Mouse (Mus musculus) myocyte (in vitro differentiated cells): Measurements from ENCODE around the gene Usp36. TPM values are rescaled to one million over a fixed set of nuclear protein-coding genes. Genes with fewer than 3 reads are reported as not detected.

Experiments
- H3K27me3 ChIP-seq: one replicate; pipeline ENCODE4 v1.6.1; 2011; ENCODE audit not compliant: control insufficient read depth, insufficient read depth, insufficient read length
- H3K36me3 ChIP-seq: one replicate; pipeline ENCODE4 v1.6.1; 2011; ENCODE audit not compliant: control insufficient read depth, insufficient read depth
- H3K4me2 ChIP-seq: one replicate; pipeline ENCODE4 v1.6.1; 2011; ENCODE audit warnings: low read depth, control low read depth
- H3K4me3 ChIP-seq: one replicate; pipeline ENCODE4 v1.5.1; 2011; ENCODE audit warnings: mild to moderate bottlenecking, control low read depth, moderate library complexity
- H3K79me2 ChIP-seq: one replicate; pipeline ENCODE4 v1.6.1; 2011; ENCODE audit not compliant: control insufficient read depth, insufficient read depth
- H3ac ChIP-seq: one replicate; pipeline ENCODE4 v1.6.1; 2011; ENCODE audit not compliant: control insufficient read depth, insufficient read length
- CEBPB ChIP-seq: IDR thresholded peaks from 2 replicates; pipeline ENCODE4 v1.6.1; 2011; ENCODE audit warnings: mild to moderate bottlenecking, moderate library complexity; ENCODE audit not compliant: poor library complexity, insufficient read depth, severe bottlenecking
- E2F4 ChIP-seq: IDR thresholded peaks from one replicate; pipeline ENCODE4 v1.6.1; 2011; ENCODE audit warnings: mild to moderate bottlenecking, control low read depth, moderate library complexity; ENCODE audit not compliant: insufficient read depth
- MAX ChIP-seq: IDR thresholded peaks from one replicate; pipeline ENCODE4 v1.6.1; 2011; ENCODE audit warnings: low read depth, mild to moderate bottlenecking, control low read depth
- MYOD1 ChIP-seq, 3 experiments: IDR thresholded peaks; one replicate each; pipeline ENCODE4 v1.6.1; 2011; ENCODE audit warnings: control low read depth in 2 of 3, low read depth in 2 of 3, mild to moderate bottlenecking in 2 of 3, moderate library complexity in 1 of 3; ENCODE audit not compliant: insufficient read length in 2 of 3, control insufficient read depth in 1 of 3
- MYOG ChIP-seq, 3 experiments: IDR thresholded peaks; one replicate each; pipeline ENCODE4 v1.6.1; 2011; ENCODE audit warnings: control low read depth in 2 of 3, low read depth in 2 of 3, mild to moderate bottlenecking in 2 of 3; ENCODE audit not compliant: insufficient read length in 2 of 3, control insufficient read depth in 1 of 3, insufficient read depth in 1 of 3
- POLR2A ChIP-seq: IDR thresholded peaks from one replicate; pipeline ENCODE4 v1.6.1; 2011; ENCODE audit warnings: low read depth, mild to moderate bottlenecking, control low read depth, moderate library complexity; ENCODE audit not compliant: insufficient read length
- POLR2AphosphoS2 ChIP-seq: IDR thresholded peaks from one replicate; pipeline ENCODE4 v1.6.1; 2011; ENCODE audit warnings: low read depth, control low read depth; ENCODE audit not compliant: insufficient read length
- REST ChIP-seq: IDR thresholded peaks from one replicate; pipeline ENCODE4 v1.6.1; 2011; ENCODE audit warnings: mild to moderate bottlenecking, control low read depth, moderate library complexity; ENCODE audit not compliant: insufficient read depth, insufficient read length
- SRF ChIP-seq: IDR thresholded peaks from one replicate; pipeline ENCODE4 v1.6.1; 2011; ENCODE audit warnings: low read depth; ENCODE audit not compliant: control insufficient read depth, insufficient read length
- TCF12 ChIP-seq: IDR thresholded peaks from one replicate; pipeline ENCODE4 v1.6.1; 2011; ENCODE audit warnings: mild to moderate bottlenecking, control low read depth; ENCODE audit not compliant: poor library complexity, insufficient read depth, severe bottlenecking
- TCF3 ChIP-seq: IDR thresholded peaks from one replicate; pipeline ENCODE4 v1.6.1; 2011; ENCODE audit warnings: low read depth, control low read depth; ENCODE audit not compliant: insufficient read length
- USF1 ChIP-seq: IDR thresholded peaks from one replicate; pipeline ENCODE4 v1.6.1; 2011; ENCODE audit warnings: low read depth, mild to moderate bottlenecking, control low read depth, moderate library complexity
- polyA plus RNA-seq: library from polyadenylated mRNA; unstranded; fragments of >200 nt; fragmentation: generic; extraction: Trizol; gene quantifications from one replicate; pipeline ENCODE4 v1.2.1, GENCODE M21; 2012; ENCODE audit warnings: missing spikeins

Gene Usp36
- polyA plus RNA-seq, 1 experiment, result 19.5 TPM

DNA sequence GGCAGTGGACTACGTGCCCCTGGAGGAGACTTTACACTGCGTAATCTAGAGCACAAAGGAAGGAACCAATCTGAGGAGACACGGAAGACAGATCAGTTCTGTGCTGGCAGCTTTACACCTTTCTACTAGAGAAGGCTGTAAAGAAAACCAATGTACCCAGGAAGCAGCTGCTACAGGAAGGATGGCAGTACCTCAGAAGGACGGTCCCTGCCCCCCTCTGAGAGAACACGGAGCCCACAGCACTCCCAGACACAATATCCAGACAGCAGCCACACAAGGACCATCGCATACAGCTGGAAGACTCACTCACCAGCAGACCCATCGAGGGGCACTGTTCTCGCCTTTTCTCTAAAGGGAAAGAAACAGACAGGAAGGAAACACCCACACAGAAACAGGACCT lies 30.0 kb downstream of the Usp36 start:
- Histone ChIP-seq H3K36me3 (peaks cover 42% of the 10 kb centered on the region), H3ac (no peak overlapping the region), H3K4me3 (no peak overlapping the region), H3K4me2 (no peak overlapping the region), H3K27me3 (no peaks in the 10 kb centered on the region), H3K79me2 (no peaks in the 10 kb centered on the region)
- TF ChIP-seq MYOD1 (IDR thresholded peaks at IDR 0.05; ENCODE audit: control insufficient read depth in 1 of 3, insufficient read length in 2 of 3, low read depth in 2 of 3) (no peak), POLR2AphosphoS2 (no peak), REST (no peak), MAX (no peak), TCF12 (no peak), USF1 (no peak), MYOG (IDR thresholded peaks at IDR 0.05; ENCODE audit: control insufficient read depth in 1 of 3, insufficient read depth in 1 of 3, insufficient read length in 2 of 3, low read depth in 2 of 3) (no peak), CEBPB (no peak), E2F4 (no peak), SRF (no peak), TCF3 (no peak), POLR2A (no peak)

DNA sequence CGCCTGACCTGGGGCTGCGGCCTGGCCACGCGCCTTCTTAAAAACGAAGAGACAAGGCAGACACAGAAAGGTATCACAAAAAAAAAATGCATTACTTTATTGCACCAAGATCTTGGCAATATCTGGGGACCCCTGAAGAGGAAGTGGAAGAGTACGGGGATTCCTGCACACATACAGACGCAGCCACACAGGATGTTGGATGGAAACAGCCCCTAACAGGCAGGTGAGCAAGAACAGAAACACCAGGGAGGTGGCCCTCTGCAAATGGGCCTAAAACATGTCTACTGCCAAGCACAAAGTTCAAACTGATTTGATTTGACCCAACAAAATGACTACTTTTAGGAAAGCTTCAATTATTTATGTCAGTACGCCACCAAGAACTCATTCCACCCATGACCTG lies 30.5 kb downstream of the Usp36 start:
- no peaks in the 10 kb centered on the region for H3K27me3 ChIP-seq
- H3K4me3 ChIP-seq, result no peak overlapping the region
- no peak overlapping the region for H3K4me2 ChIP-seq
- no peaks in the 10 kb centered on the region for H3K79me2 ChIP-seq
- H3K36me3 ChIP-seq, result peaks cover 42% of the 10 kb centered on the region
- H3ac ChIP-seq, result no peak overlapping the region
- TF ChIP-seq SRF, result no peak
- no peak for TF ChIP-seq REST
- no peak for TF ChIP-seq TCF12
- TF ChIP-seq USF1, result no peak
- no peak for TF ChIP-seq MYOD1 (IDR thresholded peaks at IDR 0.05; ENCODE audit: control insufficient read depth in 1 of 3, insufficient read length in 2 of 3, low read depth in 2 of 3)
- no peak for TF ChIP-seq CEBPB
- no peak for TF ChIP-seq E2F4
- no peak for TF ChIP-seq MYOG (IDR thresholded peaks at IDR 0.05; ENCODE audit: control insufficient read depth in 1 of 3, insufficient read depth in 1 of 3, insufficient read length in 2 of 3, low read depth in 2 of 3)
- no peak for TF ChIP-seq MAX
- no peak for TF ChIP-seq POLR2A
- no peak for TF ChIP-seq POLR2AphosphoS2
- TF ChIP-seq TCF3, result no peak

DNA sequence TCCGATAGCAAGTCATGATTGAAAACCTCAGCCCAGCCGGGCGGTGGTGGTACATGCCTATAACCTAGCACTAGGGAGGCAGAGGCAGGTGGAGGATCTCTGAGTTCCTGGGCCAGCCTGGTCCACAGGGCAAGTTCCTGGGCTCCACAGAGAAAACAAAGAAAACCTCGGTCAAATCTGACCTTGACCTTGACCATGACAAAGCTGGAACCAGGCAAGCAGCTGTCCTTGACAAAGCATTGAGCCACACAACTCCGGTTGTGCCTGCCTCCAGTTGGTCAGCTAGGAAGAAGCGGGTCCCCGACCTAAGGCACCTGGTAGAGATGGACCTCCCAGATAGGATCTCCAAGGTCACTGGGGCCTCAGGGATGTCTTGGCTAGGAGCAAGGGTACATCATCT lies 33.7 kb downstream of the Usp36 start:
- TF ChIP-seq MYOD1 (IDR thresholded peaks at IDR 0.05; ENCODE audit: control insufficient read depth in 1 of 3, insufficient read length in 2 of 3, low read depth in 2 of 3) (no peak), TCF12 (no peak), CEBPB (no peak), MYOG (IDR thresholded peaks at IDR 0.05; ENCODE audit: control insufficient read depth in 1 of 3, insufficient read depth in 1 of 3, insufficient read length in 2 of 3, low read depth in 2 of 3) (no peak), POLR2AphosphoS2 (no peak), SRF (no peak), MAX (no peak)
- H3K4me2 ChIP-seq, result no peak overlapping the region
- H3K27me3 ChIP-seq, result no peaks in the 10 kb centered on the region
- peaks cover 20% of the 10 kb centered on the region for H3K36me3 ChIP-seq
- H3K79me2 ChIP-seq, result no peaks in the 10 kb centered on the region
- no peak overlapping the region for H3ac ChIP-seq
- H3K4me3 ChIP-seq, result no peak overlapping the region

DNA sequence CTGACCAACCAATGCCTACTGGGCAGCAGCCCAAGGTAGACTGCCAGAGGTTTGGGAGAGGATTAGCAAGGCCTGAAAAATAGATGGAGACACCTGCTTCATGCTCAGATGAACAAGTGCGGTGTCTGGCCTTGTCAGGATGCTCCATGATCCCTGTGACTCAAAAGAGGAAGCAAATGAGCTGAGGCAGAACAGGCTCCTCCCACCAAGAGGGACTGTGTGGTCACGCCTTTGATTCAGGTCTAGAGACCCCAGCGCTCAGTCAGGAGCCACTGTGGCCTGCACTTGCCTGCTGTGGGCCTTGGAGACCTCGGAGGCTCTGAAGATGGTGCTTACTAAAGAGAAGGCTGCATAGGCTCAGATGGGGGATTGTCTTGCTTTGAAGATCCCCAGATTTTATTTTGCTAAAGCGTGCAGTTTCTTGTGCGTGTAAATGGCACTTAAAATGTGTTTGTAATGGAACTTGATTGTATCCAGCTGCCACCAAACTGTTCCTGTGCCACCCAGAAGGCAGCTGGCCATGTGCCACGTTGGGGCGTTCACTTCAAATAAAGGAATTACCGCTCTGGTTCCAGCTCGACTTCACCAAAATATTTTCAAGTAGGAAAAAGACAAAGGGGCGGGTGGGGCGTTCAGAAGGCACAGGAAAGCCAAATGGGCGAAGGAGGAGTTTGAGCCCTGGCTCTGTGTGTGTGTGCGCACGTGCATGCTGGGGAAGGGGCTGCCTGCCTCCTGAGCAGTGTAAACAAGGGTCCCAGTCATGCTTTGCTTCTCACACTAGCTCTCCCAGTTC lies 35.7 kb downstream of the Usp36 start:
- Histone ChIP-seq H3K36me3 (peaks cover 1% of the 10 kb centered on the region), H3K27me3 (no peaks in the 10 kb centered on the region), H3K4me3 (no peak overlapping the region), H3ac (no peak overlapping the region), H3K4me2 (no peak overlapping the region), H3K79me2 (no peaks in the 10 kb centered on the region)
- no peak for TF ChIP-seq TCF3
- TF ChIP-seq E2F4, result no peak
- TF ChIP-seq MYOG (IDR thresholded peaks at IDR 0.05; ENCODE audit: control insufficient read depth in 1 of 3, insufficient read depth in 1 of 3, insufficient read length in 2 of 3, low read depth in 2 of 3), result no peak
- TF ChIP-seq SRF, result no peak
- TF ChIP-seq TCF12, result no peak
- no peak for TF ChIP-seq CEBPB
- TF ChIP-seq POLR2AphosphoS2, result peak; percentile 36
- TF ChIP-seq MYOD1 (IDR thresholded peaks at IDR 0.05; ENCODE audit: control insufficient read depth in 1 of 3, insufficient read length in 2 of 3, low read depth in 2 of 3), result no peak
- peak; percentile 6 for TF ChIP-seq POLR2A
- TF ChIP-seq USF1, result no peak
- TF ChIP-seq REST, result no peak
- TF ChIP-seq MAX, result no peak
